Mouse (Mus musculus): ENCODE data around the gene Fam78a.
A peak's percentile ranks its signal among the peaks of the same experiment; 100 is the strongest.

DNA sequence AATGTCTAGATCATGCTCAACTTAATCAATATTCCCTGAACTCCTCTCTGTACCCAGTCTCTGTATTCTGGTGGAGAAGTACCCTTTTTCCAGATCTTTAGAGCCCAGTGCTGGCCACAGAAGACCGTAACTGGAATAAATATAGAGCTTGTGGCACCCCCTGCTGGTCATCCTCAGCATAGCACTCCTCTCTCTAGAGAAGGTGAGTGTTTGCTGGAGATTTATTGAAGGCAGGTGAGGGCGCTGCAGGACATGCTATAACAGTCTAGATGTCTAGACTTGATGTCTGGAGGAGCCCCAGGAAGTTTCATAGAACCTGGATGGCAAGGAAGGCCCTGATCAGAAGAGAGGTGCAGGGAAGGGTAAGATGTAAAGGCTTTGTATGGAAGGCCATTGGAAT lies 49.4 kb upstream of the Fam78a start:
- peak; percentile 94 for TF ChIP-seq CTCF (IDR thresholded peaks at IDR 0.05; ENCODE audit: low read depth)
- no peak for TF ChIP-seq EP300 (IDR thresholded peaks at IDR 0.05; ENCODE audit: low read depth)

Data from heart, postnatal 0 days (tissue).